Mouse (Mus musculus) embryonic facial prominence, embryonic 12.5 days (tissue): ENCODE data around the gene St3gal4. TPM values are rescaled to one million over a fixed set of nuclear protein-coding genes. Genes with fewer than 3 reads are reported as not detected.
A peak's percentile ranks its signal among the peaks of the same experiment; 100 is the strongest.

ENCODE experiments used
- ATAC-seq: fragments of 200-750 bp; cut with Nextera tagmentation; 2 replicates; pipeline ENCODE4 v1.8.0; 2017; ENCODE audit not compliant: insufficient number of reproducible peaks, insufficient read depth, low FRiP score, low TSS enrichment
- H3K27ac ChIP-seq: fragments of 300-500 bp; sonication (generic); 2 replicates; pipeline ENCODE4 v1.5.1; 2016; ENCODE audit warnings: mild to moderate bottlenecking
- H3K27me3 ChIP-seq: fragments of 300-500 bp; sonication (generic); 2 replicates; pipeline ENCODE4 v1.6.1; 2016; ENCODE audit warnings: mild to moderate bottlenecking, moderate library complexity
- H3K36me3 ChIP-seq: fragments of 300-500 bp; sonication (generic); 2 replicates; pipeline ENCODE4 v1.6.1; 2016; ENCODE audit warnings: mild to moderate bottlenecking
- H3K4me1 ChIP-seq: fragments of 300-500 bp; sonication (generic); 2 replicates; pipeline ENCODE4 v1.6.1; 2016
- H3K4me2 ChIP-seq: fragments of 300-500 bp; sonication (generic); replicated peaks from 2 replicates; pipeline ENCODE4 v1.6.1; 2016; ENCODE audit warnings: mild to moderate bottlenecking, moderate library complexity
- H3K4me3 ChIP-seq: fragments of 300-500 bp; sonication (generic); 2 replicates; pipeline ENCODE4 v1.5.1; 2016; ENCODE audit warnings: mild to moderate bottlenecking
- H3K9ac ChIP-seq: fragments of 300-500 bp; sonication (generic); 2 replicates; pipeline ENCODE4 v1.6.1; 2016; ENCODE audit warnings: mild to moderate bottlenecking, moderate library complexity
- H3K9me3 ChIP-seq: fragments of 300-500 bp; sonication (generic); 2 replicates; pipeline ENCODE4 v1.6.1; 2016; ENCODE audit warnings: mild to moderate bottlenecking, moderate library complexity
- WGBS: fragments of 180-500 bp; shearing (Covaris S2); methylation state at CpG from one replicate; pipeline ENCODE4 v1.1.7; 2016; 5-methylcytosine and 5-hydroxymethylcytosine counted together
- polyA plus RNA-seq: library from polyadenylated mRNA; unstranded; fragments of >200 nt; fragmentation: Nextera tagmentation; extraction: Ambion mirVana; gene quantifications from 2 replicates; pipeline ENCODE4 v1.2.1, GENCODE M21; 2016

The St3gal4 gene
- polyA plus RNA-seq, 1 experiment from 2014 or later: 32.4 TPM

DNA sequence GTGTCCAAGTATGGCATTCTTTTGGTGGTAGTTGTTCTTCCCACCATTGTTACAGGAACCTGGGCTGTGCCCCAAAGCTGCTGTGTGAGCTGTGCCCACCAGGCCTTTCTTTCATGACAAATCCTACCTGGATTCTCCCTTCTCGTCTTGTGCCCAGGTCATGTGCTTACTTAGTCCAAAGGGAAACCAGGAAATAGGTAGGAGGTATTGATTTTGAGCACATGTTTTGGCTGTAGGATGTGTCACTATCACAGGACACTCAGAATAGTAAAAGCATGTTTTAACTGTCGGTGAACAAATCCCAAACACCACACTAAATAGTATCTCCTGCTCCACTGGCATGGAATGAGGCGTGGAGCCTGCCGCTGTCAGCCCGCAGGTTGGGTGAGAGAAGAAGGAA is 8.5 kb upstream of the St3gal4 start:
- Histone ChIP-seq H3K9me3 (no peaks in the 10 kb centered on the region), H3K4me3 (no peak overlapping the region), H3K9ac (no peak overlapping the region), H3K4me2 (no peak overlapping the region), H3K27ac (no peak overlapping the region), H3K4me1 (no peaks in the 10 kb centered on the region), H3K27me3 (no peaks in the 10 kb centered on the region), H3K36me3 (peaks cover 29% of the 10 kb centered on the region)
- WGBS: 94% methylated on average over 5 of the region's 5 CpGs
- ATAC-seq: no peak

DNA sequence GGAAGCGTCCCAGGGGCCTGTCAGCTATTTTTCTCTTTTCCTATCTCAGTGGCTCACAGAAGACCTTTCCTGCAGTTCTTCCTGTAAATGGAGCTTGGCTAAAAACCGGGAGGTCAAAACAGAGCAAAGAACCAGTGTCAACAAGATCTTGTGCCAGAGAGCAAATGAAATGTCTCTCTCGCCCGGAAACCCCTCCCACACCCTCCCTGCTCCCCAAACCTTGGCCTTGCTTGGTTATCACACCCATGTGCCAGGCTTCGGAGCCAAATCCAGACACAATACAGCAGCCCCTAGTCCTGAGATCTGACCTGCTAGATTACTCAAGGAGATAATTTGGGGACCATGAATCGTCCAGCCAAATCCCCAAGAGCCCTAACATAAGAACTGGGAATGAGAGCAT is 8.1 kb upstream of the St3gal4 start:
- no peak for ATAC-seq
- Histone ChIP-seq H3K4me1 (no peaks in the 10 kb centered on the region), H3K9me3 (no peaks in the 10 kb centered on the region), H3K27me3 (no peaks in the 10 kb centered on the region), H3K9ac (no peak overlapping the region), H3K27ac (no peak overlapping the region), H3K4me3 (no peak overlapping the region), H3K36me3 (peaks cover 28% of the 10 kb centered on the region), H3K4me2 (no peak overlapping the region)
- WGBS: 87% methylated on average over 6 of the region's 6 CpGs

DNA sequence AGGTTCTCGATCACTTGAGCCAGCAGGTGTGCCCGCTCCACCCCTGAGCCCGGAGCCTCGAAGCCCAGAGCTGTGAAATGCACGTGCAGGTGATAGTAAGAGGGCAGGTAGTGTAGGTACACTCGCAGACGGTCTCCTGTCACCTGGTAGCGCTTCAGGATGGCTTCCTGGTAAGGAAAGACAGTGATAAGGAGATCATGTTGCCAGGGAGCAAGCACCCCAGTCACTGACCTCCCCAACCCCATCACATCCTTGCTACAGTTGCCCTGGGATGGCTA is 5.5 kb upstream of the St3gal4 start:
- peaks cover 24% of the 10 kb centered on the region for H3K36me3 ChIP-seq
- no peaks in the 10 kb centered on the region for H3K27me3 ChIP-seq
- no peaks in the 10 kb centered on the region for H3K4me1 ChIP-seq
- no peak for ATAC-seq
- no peak overlapping the region for H3K4me3 ChIP-seq
- H3K27ac ChIP-seq: no peak overlapping the region
- no peak overlapping the region for H3K9ac ChIP-seq
- H3K4me2 ChIP-seq: no peak overlapping the region
- WGBS: 92% methylated on average over 8 of the region's 8 CpGs
- H3K9me3 ChIP-seq: no peaks in the 10 kb centered on the region

DNA sequence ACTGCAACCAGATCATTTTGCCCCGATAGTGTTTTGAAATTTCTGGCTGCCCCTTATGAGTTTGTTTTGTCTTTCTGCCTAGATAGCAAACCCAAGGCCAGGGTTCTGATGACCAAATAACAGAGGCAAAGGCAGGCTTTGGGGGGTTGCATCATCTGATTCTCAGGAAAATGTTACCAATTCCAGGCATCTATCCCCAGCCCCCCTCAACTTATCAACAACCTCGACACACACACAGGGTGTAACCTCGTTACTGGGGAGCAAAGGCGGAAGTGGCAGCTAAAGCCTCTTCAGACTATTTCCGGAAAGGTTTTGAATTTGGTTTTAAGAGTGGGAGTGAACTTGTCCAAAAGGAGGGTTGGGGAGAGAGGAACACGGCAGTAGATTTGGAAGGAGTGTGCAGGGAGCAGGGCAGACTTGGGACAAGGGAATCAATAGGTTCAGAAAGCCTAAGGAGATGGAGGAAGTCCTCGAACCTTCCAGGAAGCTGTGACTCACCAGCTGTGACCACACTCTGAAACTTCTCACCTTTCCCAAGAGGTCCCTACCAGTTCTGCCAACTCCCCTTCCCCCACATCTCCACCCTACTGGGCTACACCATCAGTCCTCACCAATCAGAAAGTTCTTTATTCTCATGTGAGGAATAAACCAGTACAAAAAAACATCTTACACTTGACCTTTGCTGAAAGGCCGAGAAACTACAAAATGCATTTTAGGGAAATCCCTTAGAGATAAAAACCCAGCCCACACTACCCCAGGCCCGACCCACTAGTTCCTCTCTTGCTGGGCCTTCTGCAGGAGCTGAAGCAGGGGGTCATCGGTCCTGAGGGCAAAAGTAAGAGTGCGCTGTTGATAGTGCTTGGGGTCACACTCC is 5.0 kb upstream of the St3gal4 start:
- 80% methylated on average over 11 of the region's 11 CpGs for WGBS
- Histone ChIP-seq H3K4me3 (no peak overlapping the region), H3K9me3 (no peaks in the 10 kb centered on the region), H3K4me2 (no peak overlapping the region), H3K4me1 (no peaks in the 10 kb centered on the region), H3K9ac (no peak overlapping the region), H3K27me3 (no peaks in the 10 kb centered on the region), H3K36me3 (peaks cover 21% of the 10 kb centered on the region), H3K27ac (no peak overlapping the region; the same call in 1 of the 2 replicates)
- no peak for ATAC-seq

DNA sequence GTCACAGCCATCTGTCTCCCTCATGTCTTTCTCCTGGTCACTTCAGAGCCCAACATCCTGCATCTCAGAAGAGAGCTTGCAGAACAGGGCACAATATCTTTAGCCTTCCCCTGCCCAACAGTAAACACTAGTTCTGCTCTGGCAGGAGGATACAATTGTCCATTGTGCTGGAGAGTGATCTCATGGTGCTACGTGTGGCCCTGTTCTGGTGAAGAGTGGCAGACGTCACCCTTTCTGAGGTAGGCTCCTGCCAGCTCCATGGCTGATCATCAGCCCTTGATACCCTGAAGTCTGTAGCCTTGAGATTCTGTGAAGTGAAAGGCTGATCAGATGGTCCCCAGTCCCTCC is 4.4 kb upstream of the St3gal4 start:
- H3K9me3 ChIP-seq: no peaks in the 10 kb centered on the region
- H3K9ac ChIP-seq: no peak overlapping the region
- peaks cover 17% of the 10 kb centered on the region for H3K36me3 ChIP-seq
- no peak overlapping the region for H3K4me2 ChIP-seq
- no peak overlapping the region for H3K4me3 ChIP-seq
- WGBS: 46% methylated on average over 2 of the region's 2 CpGs
- no peaks in the 10 kb centered on the region for H3K27me3 ChIP-seq
- H3K4me1 ChIP-seq: no peaks in the 10 kb centered on the region
- no peak for ATAC-seq
- H3K27ac ChIP-seq: no peak overlapping the region

DNA sequence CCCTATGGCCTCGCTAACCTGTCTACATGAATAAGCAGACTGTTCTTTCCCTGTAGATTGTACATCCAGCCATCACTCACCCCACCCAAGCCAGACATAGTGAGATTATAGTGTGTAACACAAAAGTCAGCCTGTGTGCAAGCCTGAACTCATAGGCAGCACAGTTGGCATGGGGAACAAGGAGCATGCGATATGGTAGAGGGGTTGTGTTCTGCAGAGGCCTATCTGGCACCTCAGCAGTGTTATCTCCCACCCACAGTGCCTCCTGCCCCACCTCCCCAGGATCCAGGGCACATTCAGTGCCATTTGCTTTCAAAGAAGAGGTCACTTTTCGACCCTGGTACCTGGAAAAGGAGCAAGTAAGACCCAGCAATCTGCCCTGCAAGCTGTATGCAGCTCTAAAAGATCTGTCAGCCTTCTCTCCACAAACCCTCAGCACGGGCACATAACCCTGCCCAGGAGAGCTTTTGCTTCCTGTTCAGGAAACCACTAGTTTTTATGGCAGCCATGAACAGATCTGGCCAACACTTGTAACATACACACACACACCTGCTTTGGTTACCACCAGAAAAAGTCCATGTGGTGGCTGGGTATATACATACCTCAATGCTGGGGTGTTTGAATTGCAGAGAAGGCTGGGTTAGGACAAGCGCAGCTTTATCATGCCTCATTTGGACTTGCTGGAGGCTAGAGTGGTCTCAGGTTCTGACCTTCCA is 3.6 kb upstream of the St3gal4 start:
- WGBS: 74% methylated on average over 5 of the region's 5 CpGs
- Histone ChIP-seq H3K4me2 (no peak overlapping the region), H3K36me3 (peaks cover 15% of the 10 kb centered on the region; the same call in 1 of the 2 replicates), H3K4me1 (peaks cover 5% of the 10 kb centered on the region; the same call in 1 of the 2 replicates), H3K4me3 (no peak overlapping the region), H3K9ac (no peak overlapping the region), H3K27me3 (no peaks in the 10 kb centered on the region), H3K27ac (no peak overlapping the region), H3K9me3 (no peaks in the 10 kb centered on the region)
- ATAC-seq: no peak

DNA sequence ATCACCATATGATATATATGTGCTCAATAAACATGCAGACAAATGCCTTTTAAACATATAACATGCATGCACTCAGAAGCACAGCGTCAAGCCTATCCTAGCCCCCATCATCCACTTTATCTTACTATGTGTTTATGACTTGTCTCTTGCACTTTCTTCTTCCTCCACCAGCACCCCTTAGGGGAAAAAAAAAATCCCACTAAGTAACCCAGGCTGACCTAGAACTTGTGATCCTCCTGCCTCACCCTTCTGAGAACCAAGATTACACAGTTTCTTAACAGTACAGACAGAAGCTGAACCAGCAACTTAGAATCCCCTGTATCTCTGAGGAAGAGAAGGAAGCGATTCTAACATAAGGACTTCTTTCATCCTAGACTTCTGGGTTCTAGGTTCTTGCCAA is 505 bp downstream of the St3gal4 start:
- Histone ChIP-seq H3K27me3 (no peaks in the 10 kb centered on the region), H3K9me3 (no peaks in the 10 kb centered on the region), H3K4me3 (no peak overlapping the region), H3K9ac (no peak overlapping the region), H3K36me3 (no peaks in the 10 kb centered on the region), H3K4me1 (peaks cover 29% of the 10 kb centered on the region), H3K27ac (no peak overlapping the region), H3K4me2 (no peak overlapping the region)
- 90% methylated on average over 2 of the region's 2 CpGs for WGBS
- ATAC-seq: no peak

DNA sequence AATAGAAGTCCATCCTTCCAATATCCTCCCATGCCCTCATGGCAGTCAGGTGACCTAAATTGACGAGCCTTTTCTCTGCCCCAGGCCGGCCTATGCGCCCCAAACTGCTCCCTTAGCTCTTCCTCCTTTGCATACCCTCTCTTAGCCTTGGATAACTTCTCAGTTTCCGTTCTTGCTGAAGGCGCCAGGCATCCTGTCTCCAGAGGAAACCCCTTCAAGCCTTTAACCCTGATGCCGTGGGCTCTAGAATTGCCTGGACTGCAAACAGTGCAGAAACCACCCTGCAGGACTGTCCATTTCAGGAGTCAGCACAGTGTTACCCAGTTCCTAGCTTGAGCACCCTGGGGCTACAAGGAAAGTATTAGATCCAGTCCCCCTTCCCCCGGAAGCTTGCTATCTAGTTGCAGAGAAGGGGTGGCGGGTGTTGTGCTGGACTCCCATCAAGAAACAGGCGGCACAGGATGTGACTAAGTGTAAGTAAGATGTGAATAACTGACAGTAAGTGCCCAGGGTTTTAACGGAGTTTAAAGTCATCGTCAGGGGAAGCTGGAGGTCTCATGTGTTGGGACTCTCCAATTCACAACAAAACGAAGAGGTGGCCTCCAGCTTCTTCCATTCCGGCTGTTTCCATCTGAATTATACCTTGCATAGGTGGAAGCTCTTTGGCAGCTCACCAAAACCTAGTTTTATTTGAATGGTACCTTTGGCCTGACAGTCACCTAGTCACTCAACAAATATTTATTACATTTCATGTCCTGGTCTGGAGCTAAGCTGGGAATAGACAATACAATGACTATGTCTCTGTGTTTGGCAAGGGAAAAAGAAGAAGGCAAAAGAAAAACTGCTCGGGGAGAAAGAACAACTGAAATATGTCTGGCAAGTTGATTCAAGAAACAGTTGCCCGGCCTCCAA is 1.4 kb downstream of the St3gal4 start:
- ATAC-seq: no peak
- Histone ChIP-seq H3K9ac (peak overlapping the region; percentile 75), H3K4me3 (peak overlapping the region; percentile 61), H3K9me3 (no peaks in the 10 kb centered on the region), H3K36me3 (no peaks in the 10 kb centered on the region), H3K27me3 (no peaks in the 10 kb centered on the region), H3K27ac (peak overlapping the region; percentile 88), H3K4me1 (peaks cover 29% of the 10 kb centered on the region), H3K4me2 (peak overlapping the region; percentile 88)
- 23% methylated on average over 15 of the region's 15 CpGs for WGBS

DNA sequence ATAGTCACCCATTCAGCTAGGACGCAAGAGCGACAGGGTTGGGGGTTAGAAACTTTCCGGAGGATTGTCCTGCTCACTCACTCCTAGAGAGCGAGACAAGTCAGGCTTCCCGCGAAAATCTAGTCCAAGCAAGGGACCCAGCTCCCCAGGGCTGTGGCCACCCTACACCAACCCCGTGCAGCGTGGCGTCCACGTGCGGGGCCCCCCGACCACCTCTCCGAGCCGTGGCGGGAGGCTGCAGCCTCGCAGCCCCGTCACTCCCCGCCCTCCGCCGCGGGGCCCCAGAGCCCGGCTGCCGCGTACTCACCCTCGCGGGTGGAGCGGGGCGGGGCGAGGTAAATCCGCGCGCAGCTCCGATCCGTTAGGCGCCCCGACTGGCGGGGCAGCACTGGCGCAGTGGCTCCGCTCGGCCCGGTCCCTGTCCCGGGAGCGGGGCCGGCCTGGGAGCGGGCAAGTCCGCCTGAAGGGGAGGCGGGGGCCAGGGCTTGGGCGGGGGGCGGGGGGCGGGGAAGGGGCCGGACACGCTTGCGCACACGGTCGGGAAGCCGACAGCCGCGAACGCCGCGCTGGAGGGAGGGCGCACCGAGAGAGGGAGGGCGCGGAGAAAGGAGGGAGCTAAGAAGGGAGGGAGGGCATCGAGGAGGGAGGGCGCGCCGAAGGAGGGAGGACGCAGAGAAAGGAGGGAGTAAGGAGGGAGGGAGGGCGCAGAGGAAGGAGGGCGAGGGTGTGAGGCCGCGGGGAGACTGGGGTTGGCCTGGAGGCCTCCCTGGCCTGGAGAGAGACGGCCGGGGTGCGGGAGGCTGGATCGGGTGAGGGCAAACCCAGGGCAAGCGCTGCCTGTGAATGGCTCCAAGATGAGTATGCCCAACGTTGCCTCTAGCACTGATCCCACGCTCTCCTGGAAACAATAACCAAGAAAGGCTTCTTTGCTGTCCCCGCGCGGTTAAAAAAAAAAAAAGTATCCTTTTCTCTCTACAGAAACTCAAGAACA is 2.4 kb downstream of the St3gal4 start:
- Histone ChIP-seq H3K4me3 (peak overlapping the region; percentile 61), H3K4me1 (peaks cover 38% of the 10 kb centered on the region)
- WGBS: under 1% methylated on average over 78 of the region's 84 CpGs

DNA sequence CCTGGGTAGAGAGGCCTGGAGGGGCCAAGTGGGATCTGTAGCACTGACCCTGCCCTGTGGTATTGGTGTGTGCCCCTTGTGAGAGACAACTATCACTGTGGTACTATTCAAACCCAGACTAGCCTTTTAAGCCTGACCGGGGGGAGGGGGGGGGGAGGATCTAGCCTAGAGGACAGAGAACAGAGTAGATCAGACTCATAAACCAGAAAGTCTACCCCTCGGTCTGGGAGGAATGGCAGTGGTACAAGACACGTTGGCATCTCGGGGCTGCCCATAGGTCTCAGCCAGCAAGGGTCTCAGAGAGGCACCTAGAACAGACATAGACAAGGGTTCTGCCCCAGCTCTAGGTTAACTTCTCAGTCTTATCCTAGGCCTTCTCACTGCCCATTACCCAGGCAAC is 3.3 kb downstream of the St3gal4 start:
- peak overlapping the region; percentile 75 for H3K9ac ChIP-seq
- WGBS: 28% methylated on average over 4 of the region's 4 CpGs
- no peaks in the 10 kb centered on the region for H3K27me3 ChIP-seq
- ATAC-seq: no peak
- H3K27ac ChIP-seq: peak overlapping the region; percentile 88
- H3K4me2 ChIP-seq: peak overlapping the region; percentile 88
- peaks cover 47% of the 10 kb centered on the region for H3K4me1 ChIP-seq
- peak overlapping the region; percentile 61 for H3K4me3 ChIP-seq
- no peaks in the 10 kb centered on the region for H3K36me3 ChIP-seq
- H3K9me3 ChIP-seq: no peaks in the 10 kb centered on the region

More for the DNA sequence above, 2.4 kb downstream of the St3gal4 start:
- Histone ChIP-seq H3K9me3 (no peaks in the 10 kb centered on the region), H3K9ac (peak overlapping the region; percentile 75), H3K27me3 (no peaks in the 10 kb centered on the region), H3K36me3 (no peaks in the 10 kb centered on the region), H3K4me2 (peak overlapping the region; percentile 88), H3K27ac (peak overlapping the region; percentile 88)
- peak; percentile 76 for ATAC-seq

DNA sequence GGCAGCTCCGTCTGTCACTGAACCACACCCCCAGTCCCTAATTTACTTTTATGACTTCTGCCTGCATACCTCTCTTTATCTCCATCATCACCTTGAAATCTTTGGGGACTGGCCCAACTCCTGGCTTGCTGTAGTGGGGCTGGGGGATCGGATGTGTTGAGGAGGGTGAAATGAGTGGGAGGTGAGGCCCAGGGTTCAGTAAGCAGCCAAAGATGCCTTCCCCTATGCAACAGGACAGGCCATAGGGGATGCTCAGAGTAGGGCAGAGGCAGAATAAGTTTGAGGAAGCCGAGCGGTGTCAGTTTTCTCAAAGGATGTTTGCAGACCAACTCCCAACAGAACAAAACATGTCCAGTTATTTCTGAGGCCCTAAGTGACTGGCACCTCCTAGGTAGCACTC is 3.8 kb downstream of the St3gal4 start:
- WGBS: 31% methylated on average over 3 of the region's 4 CpGs
- Histone ChIP-seq H3K4me2 (peak overlapping the region; percentile 88), H3K9ac (peak overlapping the region; percentile 75; the same call in 1 of the 2 replicates), H3K4me1 (peaks cover 51% of the 10 kb centered on the region), H3K36me3 (no peaks in the 10 kb centered on the region), H3K4me3 (peak overlapping the region; percentile 61), H3K27me3 (no peaks in the 10 kb centered on the region), H3K27ac (peak overlapping the region; percentile 88), H3K9me3 (no peaks in the 10 kb centered on the region)
- ATAC-seq: no peak
